Mouse (Mus musculus) hindbrain, embryonic 10.5 days (tissue): ENCODE data around the gene Rars. TPM values are rescaled to one million over a fixed set of nuclear protein-coding genes. Genes with fewer than 3 reads are reported as not detected.

Experiments
- microRNA counts: library from miRNA; unstranded; fragments of <30 nt; microRNA quantifications from one replicate; lab custom pipeline; 2017
- polyA plus RNA-seq: library from polyadenylated mRNA; unstranded; fragments of >200 nt; fragmentation: Nextera tagmentation; extraction: Ambion mirVana; gene quantifications from 2 replicates; pipeline ENCODE4 v1.2.1, GENCODE M21; 2016

Rars gene
- polyA plus RNA-seq, 1 experiment from 2014 or later = 76.4 TPM

MicroRNA genes within 50 kb of the gene (microRNA counts, 519-probe panel; counts per million panel counts)
- 5,105 counts per million, percentile 95 among the panel's probes with 10 or more counts for microRNA mmu-miR-103 (lab: Ali Mortazavi, UCI)

Other genes starting within 250 kb of the Rars start
- 13.3 and 14.6 TPM in 2 replicates for gene Pank3, start 65.0 kb downstream of the Rars start, polyA plus RNA-seq
- gene Fbll1, start 35.6 kb downstream of the Rars start, polyA plus RNA-seq = 1.1 and 3.3 TPM in 2 replicates
- 3.9 and 4.9 TPM in 2 replicates for gene Wwc1, start 146.0 kb upstream of the Rars start, polyA plus RNA-seq